In genomic region chr3:27961162-27961561, GRCm38 (mm10) we compare ENCODE assay signal across 29 mouse cellular contexts. TPM values are rescaled to one million over a fixed set of nuclear protein-coding genes. Genes with fewer than 3 reads are reported as not detected.
DNase-seq lines count a peak whose midpoint lies in the region; ATAC-seq and TF ChIP-seq lines count a peak whose summit lies in the region.
"Had no signal": no experiment of that assay in that cellular context is flagged by ENCODE, and none has a peak within 500 bp of the region (broad histone marks: within the 10 kb centered on the region; RNA-seq: fewer than 3 reads in every experiment).

No protein-coding gene starts in this region.

- no peak overlapping the region for H3K27ac ChIP-seq in midbrain, embryonic 11.5 days (ENCODE audit: low read depth, low read length)
- H3K27ac ChIP-seq in midbrain, embryonic 10.5 days (replicated peaks): no peak overlapping the region
- no peak overlapping the region for H3K27ac ChIP-seq in MEL (ENCODE audit: control insufficient read depth, low read depth, low read length)
- H3K27ac ChIP-seq in heart, embryonic 10.5 days: no peak overlapping the region
- H3K27ac ChIP-seq in forebrain, embryonic 16.5 days (ENCODE audit: low read length): no peak overlapping the region
- H3K27ac ChIP-seq: embryonic facial prominence, embryonic 13.5 days; embryonic facial prominence, embryonic 15.5 days; forebrain, embryonic 10.5 days; forebrain, embryonic 12.5 days had no signal

- H3K27me3 ChIP-seq in midbrain, embryonic 11.5 days (ENCODE audit: control insufficient read depth, insufficient read depth, low read length): no peaks in the 10 kb centered on the region
- H3K27me3 ChIP-seq in midbrain, embryonic 10.5 days (ENCODE audit: low read depth, poor library complexity, severe bottlenecking): no peaks in the 10 kb centered on the region
- H3K27me3 ChIP-seq in MEL (ENCODE audit: control insufficient read depth in 1 of 2, insufficient read depth in 2 of 2, low read length in 2 of 2): no peaks in the 10 kb centered on the region
- H3K27me3 ChIP-seq in heart, embryonic 10.5 days (ENCODE audit: insufficient read depth, poor library complexity, severe bottlenecking): no peaks in the 10 kb centered on the region
- no peaks in the 10 kb centered on the region for H3K27me3 ChIP-seq in forebrain, embryonic 16.5 days (replicated peaks; ENCODE audit: control insufficient read depth, insufficient read depth, low read length)
- H3K27me3 ChIP-seq: CH12.LX; embryonic facial prominence, embryonic 13.5 days; embryonic facial prominence, embryonic 15.5 days had no signal

- no peak for TF ChIP-seq POLR2A in MEL (IDR thresholded peaks at IDR 0.05; ENCODE audit: control insufficient read depth in 1 of 2, insufficient read depth in 1 of 2, low read depth in 1 of 2, low read length in 2 of 2, poor library complexity in 1 of 2)

- no peaks in the 10 kb centered on the region for H3K36me3 ChIP-seq in midbrain, embryonic 11.5 days (ENCODE audit: control insufficient read depth, insufficient read depth, low read length)
- H3K36me3 ChIP-seq in midbrain, embryonic 10.5 days: no peaks in the 10 kb centered on the region
- H3K36me3 ChIP-seq in MEL (ENCODE audit: control insufficient read depth in 1 of 2, insufficient read depth in 2 of 2, low read length in 2 of 2): no peaks in the 10 kb centered on the region
- H3K36me3 ChIP-seq in heart, embryonic 10.5 days: no peaks in the 10 kb centered on the region
- H3K36me3 ChIP-seq in forebrain, embryonic 16.5 days (ENCODE audit: control insufficient read depth, insufficient read depth): no peaks in the 10 kb centered on the region
- H3K36me3 ChIP-seq: embryonic facial prominence, embryonic 13.5 days; embryonic facial prominence, embryonic 15.5 days; forebrain, embryonic 10.5 days; forebrain, embryonic 12.5 days; G1E had no signal

- no peak for TF ChIP-seq CTCF in MEL (IDR thresholded peaks at IDR 0.05 in 2 of 3, conservative IDR thresholded peaks at IDR 0.05 in 1 of 3; ENCODE audit: control insufficient read depth in 1 of 3, insufficient read depth in 1 of 3, low read depth in 2 of 3, low read length in 3 of 3, poor library complexity in 1 of 3, severe bottlenecking in 1 of 3)

- H3K9me3 ChIP-seq in midbrain, embryonic 11.5 days (ENCODE audit: control insufficient read depth, low read length): no peaks in the 10 kb centered on the region
- H3K9me3 ChIP-seq in midbrain, embryonic 10.5 days (replicated peaks): no peaks in the 10 kb centered on the region
- H3K9me3 ChIP-seq in MEL (replicated peaks; ENCODE audit: insufficient read depth, low read length): no peaks in the 10 kb centered on the region
- no peaks in the 10 kb centered on the region for H3K9me3 ChIP-seq in heart, embryonic 10.5 days
- no peaks in the 10 kb centered on the region for H3K9me3 ChIP-seq in forebrain, embryonic 16.5 days (ENCODE audit: control insufficient read depth, low read length)
- H3K9me3 ChIP-seq: embryonic facial prominence, embryonic 13.5 days; embryonic facial prominence, embryonic 15.5 days; forebrain, embryonic 10.5 days; forebrain, embryonic 12.5 days; G1E had no signal

- whole genome bisulfite sequencing in midbrain, embryonic 11.5 days: 96% methylated on average over 3 of the region's 3 CpGs
- 93% methylated on average over 3 of the region's 3 CpGs for WGBS in midbrain, embryonic 10.5 days
- WGBS in heart, embryonic 10.5 days: 73% methylated on average over 3 of the region's 3 CpGs
- WGBS in forebrain, embryonic 16.5 days: 94% methylated on average over 3 of the region's 3 CpGs

- no peak for TF ChIP-seq RAD21 in MEL (IDR thresholded peaks at IDR 0.05; ENCODE audit: low read depth, low read length)

- peaks cover 7% of the 10 kb centered on the region for H3K4me1 ChIP-seq in midbrain, embryonic 11.5 days (ENCODE audit: control insufficient read depth, insufficient read depth, low read length)
- H3K4me1 ChIP-seq in midbrain, embryonic 10.5 days: peaks cover 24% of the 10 kb centered on the region
- H3K4me1 ChIP-seq in MEL (ENCODE audit: control insufficient read depth in 1 of 2, insufficient read depth in 2 of 2, low read length in 2 of 2): no peaks in the 10 kb centered on the region
- H3K4me1 ChIP-seq in heart, embryonic 10.5 days: peaks cover 7% of the 10 kb centered on the region
- peaks cover 3% of the 10 kb centered on the region; the same call in 1 of the 2 replicates for H3K4me1 ChIP-seq in forebrain, embryonic 16.5 days (replicated peaks; ENCODE audit: control insufficient read depth, insufficient read depth, low read length)

- H3K4me3 ChIP-seq in midbrain, embryonic 11.5 days (ENCODE audit: low read depth, low read length): no peak overlapping the region
- H3K4me3 ChIP-seq in midbrain, embryonic 10.5 days: no peak overlapping the region
- H3K4me3 ChIP-seq in MEL (ENCODE audit: control insufficient read depth in 1 of 2, insufficient read depth in 1 of 2, low read depth in 2 of 2, low read length in 2 of 2): no peak overlapping the region
- no peak overlapping the region for H3K4me3 ChIP-seq in heart, embryonic 10.5 days
- H3K4me3 ChIP-seq in forebrain, embryonic 16.5 days (replicated peaks; ENCODE audit: low read length): no peak overlapping the region
- H3K4me3 ChIP-seq: embryonic facial prominence, embryonic 13.5 days; embryonic facial prominence, embryonic 15.5 days; erythroblast, embryonic 14.5 days; forebrain, embryonic 10.5 days; forebrain, embryonic 12.5 days had no signal

- no peak for ATAC-seq in midbrain, embryonic 11.5 days (ENCODE audit: low FRiP score)
- ATAC-seq in hematopoietic stem cell, adult 5-6 weeks (replicated peaks in 1 of 2; ENCODE audit: insufficient read depth in 1 of 2, low FRiP score in 2 of 2, low TSS enrichment in 1 of 2, low read depth in 1 of 2, poor library complexity in 2 of 2, severe bottlenecking in 2 of 2): peak; percentile 32 to 42; a peak in 1 of 4 replicates
- ATAC-seq in megakaryocyte progenitor cell, adult 5-6 weeks (replicated peaks; ENCODE audit: poor library complexity): peak; percentile 64
- no peak for ATAC-seq in forebrain, embryonic 16.5 days
- ATAC-seq: CD4-positive, CD25-positive, alpha-beta regulatory T cell, adult 4 months; forebrain, embryonic 14.5 days; forebrain, postnatal 0 days had no signal

- no peaks in the 10 kb centered on the region for H3K79me2 ChIP-seq in MEL (ENCODE audit: control insufficient read depth, insufficient read depth, low read length, poor library complexity)

- DNase-seq in midbrain, embryonic 11.5 days (ENCODE audit: low spot score, missing footprints): peak; percentile 28
- no peak for DNase-seq in midbrain, embryonic 10.5 days (ENCODE audit: low spot score)
- DNase-seq in MEL (ENCODE audit: low read depth, low spot score): peak; percentile 4
- no peak for DNase-seq in heart, embryonic 10.5 days (ENCODE audit: low spot score)
- no peak for DNase-seq in right cerebral cortex, postnatal 4 days
- DNase-seq: adrenal gland, adult 2 months; adrenal gland, postnatal 10 days; adrenal gland, postnatal 25 days; B cell, adult 2 months; cerebellum, adult 11 months; cerebellum, adult 18-20 months; cerebellum, adult 8-10 months; cerebellum, adult 9-11 months; cerebellum, postnatal 14 days; cerebellum, postnatal 36 days; embryo, embryonic 11 days; forebrain, postnatal 0 days had no signal

- H3K9ac ChIP-seq in midbrain, embryonic 11.5 days (ENCODE audit: low read length): no peak overlapping the region
- no peak overlapping the region for H3K9ac ChIP-seq in MEL (ENCODE audit: control insufficient read depth, low read depth, low read length, poor library complexity, severe bottlenecking)
- H3K9ac ChIP-seq in forebrain, embryonic 16.5 days (replicated peaks; ENCODE audit: low read depth, low read length): no peak overlapping the region
- H3K9ac ChIP-seq: embryonic facial prominence, embryonic 13.5 days; embryonic facial prominence, embryonic 15.5 days; forebrain, embryonic 12.5 days; forebrain, postnatal 0 days had no signal

- TF ChIP-seq EP300 in MEL (IDR thresholded peaks at IDR 0.05; ENCODE audit: low read depth in 1 of 2, low read length in 2 of 2): no peak

- H3K4me2 ChIP-seq in midbrain, embryonic 11.5 days: no peak overlapping the region
- H3K4me2 ChIP-seq in forebrain, embryonic 16.5 days (ENCODE audit: low read length): no peak overlapping the region
- H3K4me2 ChIP-seq: embryonic facial prominence, embryonic 13.5 days; embryonic facial prominence, embryonic 15.5 days; forebrain, embryonic 12.5 days had no signal

TF ChIP-seq in MEL, 35 proteins besides CTCF, POLR2A, EP300 and RAD21:
- TF ChIP-seq BHLHE40 (IDR thresholded peaks at IDR 0.05; ENCODE audit: borderline replicate concordance, low read depth, low read length) (no peak), E2F4 (IDR thresholded peaks at IDR 0.05; ENCODE audit: borderline replicate concordance, low read depth, low read length) (no peak), MYC (IDR thresholded peaks at IDR 0.05; ENCODE audit: low read depth, low read length) (no peak), MAZ (IDR thresholded peaks at IDR 0.05; ENCODE audit: low read depth, low read length) (no peak), KAT2A (conservative IDR thresholded peaks at IDR 0.05; ENCODE audit: low read depth, low read length) (no peak)

RNA-seq across cellular contexts. Expression of gene Pld1, which starts 22.7 kb away (rescaled TPM):
- 4.5 and 5.2 TPM in 2 replicates for polyA plus RNA-seq in midbrain, embryonic 11.5 days (2014; fragmentation: Nextera tagmentation; extraction: Ambion mirVana)
- 2.2 and 3.2 TPM in 2 replicates for polyA plus RNA-seq in midbrain, embryonic 10.5 days (2016; fragmentation: Nextera tagmentation; extraction: Ambion mirVana)
- total RNA-seq in MEL (2012; rRNA removed): 0.03 TPM in 1 of 2 replicates, not detected in the other
- polyA plus RNA-seq in MEL (2012; ENCODE audit: insufficient read depth in 1 of 2, insufficient read length in 2 of 2, low read depth in 1 of 2, low replicate concordance in 2 of 2, missing spikeins in 1 of 2): under 1 TPM in 1 of 2 experiments, not detected in 1; 0.22 TPM
- 5.9 and 12.1 TPM in 2 replicates for total RNA-seq in hematopoietic stem cell, adult 5-6 weeks (2017)
- 12.6 and 15.9 TPM in 2 replicates for total RNA-seq in megakaryocyte progenitor cell, adult 5-6 weeks (2015)
- total RNA-seq in megakaryocyte progenitor cell, adult 5-6 weeks (2017): 3.7 and 6.9 TPM in 2 replicates
- polyA plus RNA-seq in heart, embryonic 10.5 days (2016; fragmentation: Nextera tagmentation; extraction: Ambion mirVana): 5.7 TPM in 2 replicates
- 2.3 and 3.8 TPM in 2 replicates for polyA plus RNA-seq in forebrain, embryonic 16.5 days (2015; fragmentation: Nextera tagmentation; extraction: Ambion mirVana)
- total RNA-seq: CH12.LX had no signal
- polyA plus RNA-seq: erythroblast, embryonic 14.5 days; G1E had no signal

Comparison
In these comparisons a context has a peak if more than half of its experiments do, and no peak if none do; other contexts are left out.
1. DNase-seq: peak in midbrain, embryonic 11.5 days (single experiment) and MEL (single experiment); none in midbrain, embryonic 10.5 days (single experiment), heart, embryonic 10.5 days (single experiment) and right cerebral cortex, postnatal 4 days (single experiment).
2. ATAC-seq: peak in hematopoietic stem cell, adult 5-6 weeks (2 of 2) and megakaryocyte progenitor cell, adult 5-6 weeks (single experiment); none in midbrain, embryonic 11.5 days (single experiment) and forebrain, embryonic 16.5 days (single experiment).